Mouse (Mus musculus) olfactory bulb, adult 2 months (tissue): ENCODE measurements at regions not wholly inside any gene's neighbourhood (a gene's known extent, or its start where the extent isn't known, plus 50 kb on each side); places are given as distances from the start of the nearest gene placed in this dataset.

ENCODE experiments used
- H3K27ac ChIP-seq: fragments of 200-500 bp; 2 replicates; pipeline ENCODE4 v1.5.1; 2012; ENCODE audit warnings: low read depth, low read length; ENCODE audit not compliant: insufficient read depth
- H3K4me1 ChIP-seq: fragments of 200-500 bp; 2 replicates; pipeline ENCODE4 v1.6.1; 2012; ENCODE audit warnings: low read length; ENCODE audit not compliant: control insufficient read depth, insufficient read depth
- H3K4me3 ChIP-seq: fragments of 200-500 bp; 2 replicates; pipeline ENCODE4 v1.5.1; 2012; ENCODE audit warnings: mild to moderate bottlenecking, low read depth, low read length, moderate library complexity; ENCODE audit not compliant: insufficient read depth
- CTCF ChIP-seq: fragments of 200-500 bp; IDR thresholded peaks from 2 replicates; pipeline ENCODE4 v1.5.1; 2012; ENCODE audit warnings: low read depth, mild to moderate bottlenecking, low read length, moderate library complexity; ENCODE audit not compliant: insufficient read depth
- POLR2A ChIP-seq: fragments of 200-500 bp; IDR thresholded peaks from 2 replicates; pipeline ENCODE4 v1.6.1; 2012; ENCODE audit warnings: mild to moderate bottlenecking, low read depth, low read length, moderate library complexity; ENCODE audit not compliant: insufficient read depth
- WGBS: fragments of 180-500 bp; shearing (Covaris S2); methylation state at CpG from one replicate; pipeline ENCODE4 v1.1.7; 2018; 5-methylcytosine and 5-hydroxymethylcytosine counted together

- Histone ChIP-seq H3K4me1 (no peaks in the 10 kb centered on the region), H3K27ac (no peak overlapping the region), H3K4me3 (no peak overlapping the region)
- TF ChIP-seq CTCF (no peak), POLR2A (no peak)
- WGBS: 93% methylated on average over 6 of the region's 6 CpGs
These were observed 69.9 kb upstream of the Tpm1 start for GRCm38 (mm10) chr9:67118880-67119644.

GRCm38 (mm10) chr9:67118429-67118828 is 69.2 kb upstream of the Tpm1 start:
- Histone ChIP-seq H3K4me3 (no peak overlapping the region), H3K4me1 (no peaks in the 10 kb centered on the region), H3K27ac (no peak overlapping the region)
- WGBS: 93% methylated on average over 1 of the region's 1 CpGs
- TF ChIP-seq POLR2A (no peak), CTCF (no peak)

- H3K27ac ChIP-seq: no peak overlapping the region
- H3K4me1 ChIP-seq: no peaks in the 10 kb centered on the region
- TF ChIP-seq POLR2A (no peak), CTCF (no peak)
- H3K4me3 ChIP-seq: no peak overlapping the region
- WGBS: 91% methylated on average over 5 of the region's 5 CpGs
These were observed 68.4 kb upstream of the Tpm1 start for GRCm38 (mm10) chr9:67117639-67118038.

DNA sequence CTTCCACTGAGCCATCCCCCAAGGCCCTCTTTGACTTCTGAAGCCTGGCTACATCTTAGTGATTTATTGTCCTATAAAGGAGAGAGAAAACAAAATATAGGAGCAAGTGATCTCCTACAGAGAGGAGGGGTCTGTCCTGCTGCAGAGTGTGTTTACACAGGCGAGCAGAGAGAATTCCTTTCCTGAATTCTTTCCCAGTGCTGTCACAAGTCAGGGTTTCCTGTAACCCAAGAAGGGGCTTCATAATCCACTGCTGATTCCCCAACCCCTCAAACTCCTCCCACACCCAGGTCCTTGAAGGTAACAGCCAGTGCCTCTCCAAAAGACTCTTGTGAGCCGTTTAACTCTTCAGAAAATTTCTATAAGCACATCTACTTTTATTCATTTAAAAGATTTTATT is 66.8 kb upstream of the Tpm1 start:
- Histone ChIP-seq H3K27ac (no peak overlapping the region), H3K4me3 (no peak overlapping the region)
- WGBS: 75% methylated on average over 2 of the region's 2 CpGs

GRCm38 (mm10) chr9:67114099-67114498 is 64.9 kb upstream of the Tpm1 start:
- Histone ChIP-seq H3K4me3 (no peak overlapping the region), H3K27ac (no peak overlapping the region), H3K4me1 (no peaks in the 10 kb centered on the region)
- WGBS: 85% methylated on average over 5 of the region's 5 CpGs
- TF ChIP-seq CTCF (no peak), POLR2A (no peak)

More for the DNA sequence above, 66.8 kb upstream of the Tpm1 start:
- TF ChIP-seq POLR2A (no peak), CTCF (no peak)
- H3K4me1 ChIP-seq: no peaks in the 10 kb centered on the region

DNA sequence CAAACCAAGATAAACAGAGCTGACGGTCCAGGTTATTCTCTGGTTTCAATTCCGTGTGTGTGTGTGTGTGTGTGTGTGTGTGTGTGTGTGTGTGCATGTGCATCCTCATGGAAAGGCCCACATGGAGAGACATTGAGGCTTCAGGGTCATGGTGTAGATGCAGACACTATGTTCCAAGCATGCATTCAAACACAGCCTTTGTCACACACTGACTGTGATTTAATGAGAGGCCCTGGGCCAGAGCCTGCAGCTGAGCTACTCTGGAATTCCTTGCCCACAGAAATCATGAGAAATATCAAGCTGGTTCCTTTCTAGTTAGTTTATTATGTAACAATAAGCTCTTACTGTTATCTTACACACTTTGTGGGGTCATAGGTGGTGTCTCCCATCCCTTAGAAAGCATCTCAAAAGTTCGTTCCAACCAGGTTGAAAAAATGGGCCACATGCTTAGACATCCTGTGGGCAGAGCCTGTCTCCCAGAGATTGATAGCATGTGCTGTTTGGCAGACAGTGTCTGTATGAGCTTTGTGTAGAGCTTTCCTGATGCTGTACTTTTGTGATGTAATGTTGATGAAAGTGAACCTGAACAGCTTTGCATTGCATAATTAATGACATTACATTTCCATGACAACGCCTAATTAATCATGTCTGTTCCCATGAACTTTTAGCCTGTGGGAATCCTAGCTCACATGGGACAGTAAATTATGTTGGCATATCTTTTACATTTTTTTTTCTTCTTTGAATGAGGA is 62.8 kb upstream of the Tpm1 start:
- TF ChIP-seq POLR2A: no peak
- no peak for TF ChIP-seq CTCF
- WGBS: 88% methylated on average over 4 of the region's 4 CpGs
- no peaks in the 10 kb centered on the region for H3K4me1 ChIP-seq
- H3K4me3 ChIP-seq: no peak overlapping the region
- H3K27ac ChIP-seq: no peak overlapping the region

DNA sequence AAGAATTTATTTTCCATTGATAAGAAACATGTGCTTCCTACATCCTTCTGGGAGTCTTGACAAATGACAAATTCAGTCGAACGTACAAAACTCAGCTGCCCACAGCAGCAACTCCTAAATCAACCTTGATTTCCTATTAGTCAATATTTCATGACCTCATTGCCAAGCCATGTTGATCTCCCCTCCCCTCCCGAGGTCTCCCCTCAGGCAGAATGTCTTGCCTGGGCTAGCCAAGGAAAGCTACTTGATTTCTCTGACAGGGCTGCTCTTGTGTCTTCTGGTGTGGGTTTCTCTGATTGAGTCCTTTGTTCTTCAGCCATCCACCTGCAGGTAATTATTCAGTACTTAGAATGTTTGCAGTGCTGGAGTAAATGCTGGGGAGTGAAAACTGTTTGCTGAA is 58.7 kb upstream of the Tpm1 start:
- TF ChIP-seq POLR2A (no peak), CTCF (no peak)

DNA sequence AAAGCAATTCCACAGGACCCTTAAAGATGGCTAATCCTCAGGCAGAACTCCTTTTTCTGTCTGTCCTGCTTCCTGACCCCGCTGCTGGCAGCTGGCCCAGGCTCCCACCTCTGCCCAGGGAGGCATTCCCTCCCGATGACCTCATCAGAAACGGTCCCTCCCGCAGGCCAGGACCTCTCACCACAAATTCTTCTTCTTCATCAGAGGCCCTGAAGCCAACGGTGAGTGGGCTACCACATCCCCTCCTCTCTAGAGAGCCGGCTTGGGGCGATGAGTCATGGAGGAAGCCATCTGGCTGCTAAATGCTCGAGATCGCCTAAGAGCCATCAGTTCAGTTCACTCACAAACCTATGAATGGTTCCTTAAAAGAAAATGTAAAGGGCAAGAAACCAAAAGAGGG is 56.7 kb upstream of the Tpm1 start:
- TF ChIP-seq CTCF (no peak), POLR2A (no peak)
- H3K4me1 ChIP-seq: 0 out of 2 replicates have a peak, but pooled peaks cover 4% of the 10 kb centered on the region
- H3K27ac ChIP-seq: no peak overlapping the region
- H3K4me3 ChIP-seq: no peak overlapping the region
- WGBS: 31% methylated on average over 9 of the region's 9 CpGs

More for the DNA sequence above, 58.7 kb upstream of the Tpm1 start:
- Histone ChIP-seq H3K4me1 (0 out of 2 replicates have a peak, but pooled peaks cover 4% of the 10 kb centered on the region), H3K4me3 (no peak overlapping the region), H3K27ac (no peak overlapping the region)
- WGBS: 73% methylated on average over 3 of the region's 3 CpGs

DNA sequence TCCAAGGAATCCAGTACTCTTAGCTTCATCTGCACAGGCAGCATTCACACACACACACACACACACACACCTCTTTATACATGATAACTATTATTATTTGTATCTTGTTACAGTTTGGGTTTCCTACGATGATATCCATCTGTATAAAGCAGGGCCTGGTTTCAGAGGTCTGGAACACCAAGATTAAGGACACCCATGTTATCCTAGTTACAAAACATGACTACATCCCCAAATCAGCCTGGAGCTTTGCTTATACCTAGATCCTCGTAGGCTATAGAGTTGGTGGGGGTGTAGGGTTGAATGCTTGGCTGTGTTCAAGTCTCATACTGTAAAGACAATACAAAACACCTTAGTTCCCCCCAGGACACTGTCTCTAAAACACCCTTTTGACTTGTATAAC is 56.0 kb upstream of the Tpm1 start:
- TF ChIP-seq CTCF (no peak), POLR2A (no peak)
- WGBS: 92% methylated on average over 2 of the region's 2 CpGs

More for the DNA sequence above, 56.0 kb upstream of the Tpm1 start:
- Histone ChIP-seq H3K4me1 (0 out of 2 replicates have a peak, but pooled peaks cover 4% of the 10 kb centered on the region), H3K4me3 (no peak overlapping the region), H3K27ac (no peak overlapping the region)
